ENCODE assay signal across 8 mouse cellular contexts in genomic region chr5:131585684-131586331, GRCm38 (mm10).
DNase-seq lines count a peak whose midpoint lies in the region; ATAC-seq and TF ChIP-seq lines count a peak whose summit lies in the region.
"Had no signal": no experiment of that assay in that cellular context is flagged by ENCODE, and none has a peak within 500 bp of the region (broad histone marks: within the 10 kb centered on the region; RNA-seq: fewer than 3 reads in every experiment).

No protein-coding gene starts in this region.

- H3K4me3 ChIP-seq in heart, adult 2 months = no peak overlapping the region
- peak overlapping the region; percentile 25 for H3K4me3 ChIP-seq in limb, embryonic 10.5 days
- H3K4me3 ChIP-seq: liver, embryonic 13.5 days had no signal

- no peak for TF ChIP-seq POLR2A in heart, adult 2 months (IDR thresholded peaks at IDR 0.05; ENCODE audit: insufficient read depth, low read depth, low read length)

- intact Hi-C loops in heart, adult 2 months (cut with DNase I) = no loop called here
- intact Hi-C loops in left cerebral cortex, postnatal 36 days (cut with DNase I) = no loop called here

- DNase-seq in ovary, postnatal 14 days (ENCODE audit: low spot score) = peak; percentile 30
- no peak for DNase-seq in ovary, postnatal 36 days (ENCODE audit: low spot score)
- peak; percentile 36 to 39 for DNase-seq in heart, adult 2 months
- DNase-seq in limb, embryonic 10.5 days (ENCODE audit: low spot score) = peak; percentile 88
- DNase-seq in left cerebral cortex, postnatal 36 days (ENCODE audit: low spot score in 2 of 2) = no peak
- no peak for DNase-seq in adrenal gland, postnatal 14 days
- DNase-seq: liver, embryonic 13.5 days had no signal

- H3K9ac ChIP-seq in heart, adult 2 months (ENCODE audit: low read depth, low read length) = no peak overlapping the region
- H3K9ac ChIP-seq: liver, embryonic 13.5 days had no signal

- no peaks in the 10 kb centered on the region for H3K27me3 ChIP-seq in heart, adult 2 months (ENCODE audit: control insufficient read depth, insufficient read depth, low read length)
- H3K27me3 ChIP-seq in limb, embryonic 10.5 days (ENCODE audit: low read depth, poor library complexity, severe bottlenecking) = peaks cover 55% of the 10 kb centered on the region
- H3K27me3 ChIP-seq: liver, embryonic 13.5 days had no signal

- no peak overlapping the region for H3K27ac ChIP-seq in heart, adult 2 months
- H3K27ac ChIP-seq in limb, embryonic 10.5 days = peak overlapping the region; percentile 63
- H3K27ac ChIP-seq: liver, embryonic 13.5 days had no signal

- 64% methylated on average over 26 of the region's 26 CpGs for WGBS in heart, adult 2 months
- 14% methylated on average over 26 of the region's 26 CpGs for WGBS in limb, embryonic 10.5 days

- TF ChIP-seq CTCF in heart, adult 2 months (IDR thresholded peaks at IDR 0.05) = no peak

- H3K4me1 ChIP-seq in heart, adult 2 months (ENCODE audit: control insufficient read depth, insufficient read depth, low read length) = peaks cover 5% of the 10 kb centered on the region
- peaks cover 65% of the 10 kb centered on the region for H3K4me1 ChIP-seq in limb, embryonic 10.5 days
- H3K4me1 ChIP-seq: liver, embryonic 13.5 days had no signal

- ATAC-seq in frontal cortex, adult (ENCODE audit: low TSS enrichment) = no peak

- TF ChIP-seq EP300 in heart, adult 2 months (IDR thresholded peaks at IDR 0.05; ENCODE audit: insufficient read depth, low read depth, low read length) = no peak

- no peaks in the 10 kb centered on the region for H3K9me3 ChIP-seq in limb, embryonic 10.5 days (replicated peaks)
- H3K9me3 ChIP-seq: liver, embryonic 13.5 days had no signal

- no peaks in the 10 kb centered on the region for H3K79me2 ChIP-seq in heart, adult 2 months (replicated peaks; ENCODE audit: control insufficient read depth, insufficient read depth, low read length)

- H3K36me3 ChIP-seq in heart, adult 2 months (ENCODE audit: control insufficient read depth, insufficient read depth, low read length) = no peaks in the 10 kb centered on the region
- H3K36me3 ChIP-seq in limb, embryonic 10.5 days = no peaks in the 10 kb centered on the region
- H3K36me3 ChIP-seq: liver, embryonic 13.5 days had no signal

Comparison
In these comparisons a context has a peak if more than half of its experiments do, and no peak if none do; other contexts are left out.
1. DNase-seq: peak in ovary, postnatal 14 days (single experiment), heart, adult 2 months (2 of 2) and limb, embryonic 10.5 days (single experiment); none in ovary, postnatal 36 days (single experiment), left cerebral cortex, postnatal 36 days (0 of 2) and adrenal gland, postnatal 14 days (single experiment).